Mouse (Mus musculus) embryonic facial prominence, embryonic 12.5 days (tissue): Measurements from ENCODE around the gene Myh10. TPM values are rescaled to one million over a fixed set of nuclear protein-coding genes. Genes with fewer than 3 reads are reported as not detected.

Source experiments
- ATAC-seq: fragments of 200-750 bp; cut with Nextera tagmentation; 2 replicates; pipeline ENCODE4 v1.8.0; 2017; ENCODE audit not compliant: insufficient number of reproducible peaks, insufficient read depth, low FRiP score, low TSS enrichment
- H3K27ac ChIP-seq: fragments of 300-500 bp; sonication (generic); 2 replicates; pipeline ENCODE4 v1.5.1; 2016; ENCODE audit warnings: mild to moderate bottlenecking
- H3K27me3 ChIP-seq: fragments of 300-500 bp; sonication (generic); 2 replicates; pipeline ENCODE4 v1.6.1; 2016; ENCODE audit warnings: mild to moderate bottlenecking, moderate library complexity
- H3K36me3 ChIP-seq: fragments of 300-500 bp; sonication (generic); 2 replicates; pipeline ENCODE4 v1.6.1; 2016; ENCODE audit warnings: mild to moderate bottlenecking
- H3K4me1 ChIP-seq: fragments of 300-500 bp; sonication (generic); 2 replicates; pipeline ENCODE4 v1.6.1; 2016
- H3K4me2 ChIP-seq: fragments of 300-500 bp; sonication (generic); replicated peaks from 2 replicates; pipeline ENCODE4 v1.6.1; 2016; ENCODE audit warnings: mild to moderate bottlenecking, moderate library complexity
- H3K4me3 ChIP-seq: fragments of 300-500 bp; sonication (generic); 2 replicates; pipeline ENCODE4 v1.5.1; 2016; ENCODE audit warnings: mild to moderate bottlenecking
- H3K9ac ChIP-seq: fragments of 300-500 bp; sonication (generic); 2 replicates; pipeline ENCODE4 v1.6.1; 2016; ENCODE audit warnings: mild to moderate bottlenecking, moderate library complexity
- H3K9me3 ChIP-seq: fragments of 300-500 bp; sonication (generic); 2 replicates; pipeline ENCODE4 v1.6.1; 2016; ENCODE audit warnings: mild to moderate bottlenecking, moderate library complexity
- WGBS: fragments of 180-500 bp; shearing (Covaris S2); methylation state at CpG from one replicate; pipeline ENCODE4 v1.1.7; 2016; 5-methylcytosine and 5-hydroxymethylcytosine counted together
- polyA plus RNA-seq: library from polyadenylated mRNA; unstranded; fragments of >200 nt; fragmentation: Nextera tagmentation; extraction: Ambion mirVana; gene quantifications from 2 replicates; pipeline ENCODE4 v1.2.1, GENCODE M21; 2016

Myh10 gene
- polyA plus RNA-seq, 1 experiment from 2014 or later, result 169 TPM

GRCm38 (mm10) chr11:68702370-68702769, 11.0 kb downstream of the Myh10 start:
- ATAC-seq, result no peak
- Histone ChIP-seq H3K36me3 (peaks cover 65% of the 10 kb centered on the region), H3K4me3 (no peak overlapping the region), H3K27me3 (no peaks in the 10 kb centered on the region), H3K4me2 (no peak overlapping the region), H3K27ac (no peak overlapping the region), H3K9me3 (0 out of 2 replicates have a peak, but pooled peaks cover 2% of the 10 kb centered on the region), H3K4me1 (peaks cover 10% of the 10 kb centered on the region; the same call in 1 of the 2 replicates), H3K9ac (no peak overlapping the region)
- 94% methylated on average over 6 of the region's 6 CpGs for WGBS

GRCm38 (mm10) chr11:68703360-68703759, 12.0 kb downstream of the Myh10 start:
- ATAC-seq, result no peak
- Histone ChIP-seq H3K4me3 (no peak overlapping the region), H3K9ac (no peak overlapping the region), H3K27me3 (no peaks in the 10 kb centered on the region), H3K9me3 (0 out of 2 replicates have a peak, but pooled peaks cover 2% of the 10 kb centered on the region), H3K4me2 (no peak overlapping the region), H3K27ac (no peak overlapping the region), H3K4me1 (0 out of 2 replicates have a peak, but pooled peaks cover 6% of the 10 kb centered on the region), H3K36me3 (peaks cover 68% of the 10 kb centered on the region)
- 88% methylated on average over 1 of the region's 1 CpGs for WGBS

DNA sequence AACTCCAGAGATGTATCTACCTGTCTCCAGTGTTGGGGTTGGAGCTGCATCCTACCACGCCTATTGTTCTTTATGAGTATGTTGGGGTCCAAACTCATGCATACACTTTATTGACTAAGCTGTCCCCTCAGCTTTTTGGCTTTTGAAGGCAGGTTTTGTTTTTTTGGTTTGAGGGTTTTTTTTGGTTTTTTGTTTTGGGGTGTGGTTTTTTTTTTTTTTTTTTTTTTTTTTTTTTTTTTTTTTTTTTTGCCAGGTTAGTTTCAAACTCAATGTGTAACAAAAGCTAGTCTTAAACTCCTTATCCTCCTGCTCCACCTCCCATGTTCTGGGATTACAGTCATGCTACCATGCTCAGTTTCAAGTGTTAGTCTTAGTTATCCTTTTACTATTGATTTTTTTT, 12.9 kb downstream of the Myh10 start:
- H3K9me3 ChIP-seq, result 0 out of 2 replicates have a peak, but pooled peaks cover 2% of the 10 kb centered on the region
- H3K4me2 ChIP-seq, result no peak overlapping the region
- no peak for ATAC-seq
- 97% methylated on average over 1 of the region's 1 CpGs for WGBS
- 0 out of 2 replicates have a peak, but pooled peaks cover 6% of the 10 kb centered on the region for H3K4me1 ChIP-seq
- no peak overlapping the region for H3K4me3 ChIP-seq
- no peak overlapping the region for H3K27ac ChIP-seq
- no peaks in the 10 kb centered on the region for H3K27me3 ChIP-seq
- H3K36me3 ChIP-seq, result peaks cover 63% of the 10 kb centered on the region
- no peak overlapping the region for H3K9ac ChIP-seq

- peaks cover 57% of the 10 kb centered on the region for H3K36me3 ChIP-seq
- H3K4me3 ChIP-seq, result no peak overlapping the region
These were observed 13.5 kb downstream of the Myh10 start for GRCm38 (mm10) chr11:68704847-68705246.

GRCm38 (mm10) chr11:68706524-68707429, 15.4 kb downstream of the Myh10 start:
- 75% methylated on average over 9 of the region's 9 CpGs for WGBS
- Histone ChIP-seq H3K27ac (no peak overlapping the region), H3K27me3 (no peaks in the 10 kb centered on the region), H3K4me2 (no peak overlapping the region), H3K9me3 (no peaks in the 10 kb centered on the region), H3K9ac (no peak overlapping the region), H3K4me1 (0 out of 2 replicates have a peak, but pooled peaks cover 6% of the 10 kb centered on the region), H3K36me3 (peaks cover 39% of the 10 kb centered on the region), H3K4me3 (no peak overlapping the region)
- no peak for ATAC-seq

More at GRCm38 (mm10) chr11:68704847-68705246, 13.5 kb downstream of the Myh10 start:
- 96% methylated on average over 2 of the region's 2 CpGs for WGBS
- Histone ChIP-seq H3K9me3 (0 out of 2 replicates have a peak, but pooled peaks cover 2% of the 10 kb centered on the region), H3K4me1 (0 out of 2 replicates have a peak, but pooled peaks cover 6% of the 10 kb centered on the region), H3K27me3 (no peaks in the 10 kb centered on the region), H3K27ac (no peak overlapping the region), H3K4me2 (no peak overlapping the region), H3K9ac (no peak overlapping the region)
- ATAC-seq, result no peak

DNA sequence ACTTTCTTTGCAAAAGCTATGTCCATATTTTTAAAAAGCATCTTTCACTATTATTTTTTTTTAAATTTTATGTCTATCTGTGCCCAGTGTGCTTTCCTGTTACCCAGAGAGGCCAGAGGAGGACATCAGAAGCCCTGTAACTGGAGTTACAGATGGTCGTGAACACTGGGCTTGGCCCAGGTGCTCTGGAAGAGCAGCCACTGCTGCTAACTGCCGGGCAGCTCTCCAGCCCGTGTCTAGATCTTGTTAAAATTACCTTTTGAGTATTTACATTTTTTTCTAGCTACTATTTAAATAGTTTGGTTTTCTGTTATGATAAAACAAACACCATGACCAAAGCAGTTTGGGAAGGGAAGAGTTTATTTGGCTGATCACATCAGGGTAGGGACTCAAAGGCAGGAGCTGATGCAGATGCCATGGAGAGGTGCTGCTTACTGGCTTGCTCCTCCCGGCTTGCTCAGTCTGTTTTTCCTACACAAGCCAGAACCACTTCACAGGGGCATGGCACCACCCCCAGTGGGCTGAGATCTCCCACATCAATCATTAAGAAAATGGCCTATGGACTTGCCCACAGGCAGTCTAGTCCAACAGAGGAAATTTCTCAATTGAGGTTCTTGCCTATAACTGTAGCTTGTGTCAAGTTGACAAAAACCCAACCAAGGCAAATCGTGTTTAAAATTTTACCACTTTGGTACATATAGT, 16.7 kb downstream of the Myh10 start:
- Histone ChIP-seq H3K9ac (no peak overlapping the region), H3K27ac (no peak overlapping the region), H3K27me3 (no peaks in the 10 kb centered on the region), H3K4me3 (no peak overlapping the region), H3K9me3 (no peaks in the 10 kb centered on the region), H3K4me2 (no peak overlapping the region), H3K36me3 (peaks cover 31% of the 10 kb centered on the region), H3K4me1 (0 out of 2 replicates have a peak, but pooled peaks cover 9% of the 10 kb centered on the region)
- ATAC-seq, result no peak
- 80% methylated on average over 5 of the region's 5 CpGs for WGBS

DNA sequence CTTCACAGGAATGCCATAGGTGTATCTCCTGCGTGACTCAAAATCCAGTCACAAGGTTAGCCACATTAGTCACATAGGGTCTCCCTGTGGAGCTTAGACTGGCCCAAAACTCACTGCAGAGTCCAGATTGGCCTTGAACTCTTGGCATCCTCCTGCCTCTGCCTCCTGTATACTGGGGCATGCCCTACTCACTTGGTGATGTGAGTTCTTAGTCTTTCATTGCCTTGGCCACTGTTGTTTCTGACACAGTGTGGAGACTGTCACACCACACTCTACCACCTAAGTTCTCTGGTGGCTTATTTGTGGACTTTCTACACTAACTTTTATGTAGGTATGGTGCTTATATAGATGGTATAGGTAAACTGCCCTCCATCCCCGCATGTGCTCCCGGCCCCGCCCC, 24.8 kb downstream of the Myh10 start:
- ATAC-seq, result 0 out of 2 replicates have a peak, but pooled peaks have one; percentile 41
- no peaks in the 10 kb centered on the region for H3K9me3 ChIP-seq
- H3K27me3 ChIP-seq, result no peaks in the 10 kb centered on the region
- H3K27ac ChIP-seq, result no peak overlapping the region
- H3K36me3 ChIP-seq, result peaks cover 32% of the 10 kb centered on the region
- no peak overlapping the region for H3K4me3 ChIP-seq
- 89% methylated on average over 4 of the region's 4 CpGs for WGBS
- no peak overlapping the region for H3K9ac ChIP-seq
- peaks cover 23% of the 10 kb centered on the region for H3K4me1 ChIP-seq
- H3K4me2 ChIP-seq, result no peak overlapping the region

DNA sequence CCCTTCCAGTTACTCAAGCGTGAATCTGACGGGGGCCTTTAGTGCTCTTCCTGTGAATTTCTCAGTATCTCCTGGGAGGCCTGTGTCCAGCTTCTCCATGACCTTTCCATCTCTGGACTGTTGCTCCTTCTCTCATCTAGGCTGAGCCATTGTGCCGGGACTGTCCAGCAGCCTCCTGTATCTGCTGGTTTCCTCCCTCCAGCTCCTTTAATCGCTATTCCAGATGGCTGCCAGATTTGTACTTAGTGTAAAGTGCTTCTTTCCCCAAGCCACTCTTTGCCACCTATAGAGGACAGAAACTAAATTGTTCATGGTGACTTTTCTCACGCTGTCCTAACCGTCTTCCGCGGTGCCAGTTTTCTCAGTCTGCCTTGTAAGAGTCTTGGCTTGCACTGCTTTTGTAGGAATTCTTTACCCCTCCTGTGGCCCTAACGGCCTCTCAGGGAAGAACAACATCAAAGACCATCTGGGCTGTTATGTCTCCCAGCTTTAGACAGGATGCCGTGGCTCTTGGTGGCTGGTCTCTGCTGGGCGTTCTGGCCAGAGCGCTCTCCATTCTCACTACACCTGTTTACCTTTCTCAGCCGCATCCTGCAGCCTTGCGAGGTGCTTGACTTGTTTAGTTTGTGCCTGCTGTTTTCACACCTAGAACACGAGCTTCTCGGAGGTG, 25.9 kb downstream of the Myh10 start:
- 62% methylated on average over 16 of the region's 16 CpGs for whole genome bisulfite sequencing
- ATAC-seq, result 0 out of 2 replicates have a peak, but pooled peaks have one; percentile 35
- Histone ChIP-seq H3K9me3 (no peaks in the 10 kb centered on the region), H3K36me3 (peaks cover 37% of the 10 kb centered on the region), H3K9ac (no peak overlapping the region), H3K27me3 (no peaks in the 10 kb centered on the region), H3K27ac (0 out of 2 replicates have a peak overlapping the region, but pooled peaks have one; percentile 46), H3K4me3 (no peak overlapping the region), H3K4me1 (peaks cover 22% of the 10 kb centered on the region), H3K4me2 (no peak overlapping the region)

DNA sequence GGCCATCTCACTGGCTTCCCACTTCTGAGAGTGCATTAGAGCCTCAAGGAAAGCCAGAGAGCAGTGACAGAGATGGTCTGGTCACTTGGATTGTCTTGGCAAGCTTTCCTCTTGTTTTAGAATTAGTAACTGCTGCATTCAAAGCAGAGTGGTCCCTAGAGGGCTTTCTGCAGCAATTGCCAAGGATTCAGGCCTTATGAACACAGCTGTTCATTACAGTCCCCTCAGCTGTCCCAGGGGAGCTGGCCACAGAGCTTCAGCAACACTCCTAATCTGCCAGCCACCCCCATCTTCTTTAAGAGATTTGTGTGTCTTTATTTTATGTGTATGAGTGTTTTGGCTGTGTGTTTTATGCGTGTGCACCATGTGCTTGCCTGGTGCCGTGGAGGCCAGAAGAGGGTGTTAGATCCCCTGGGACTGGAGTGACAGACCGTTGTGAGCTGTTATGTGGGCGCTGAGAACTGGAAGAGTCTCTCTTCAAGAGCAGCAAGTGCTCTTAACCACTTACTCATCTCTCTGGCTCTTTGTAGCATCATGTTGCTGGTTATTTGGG, 27.8 kb downstream of the Myh10 start:
- Histone ChIP-seq H3K4me1 (peaks cover 21% of the 10 kb centered on the region), H3K9ac (no peak overlapping the region), H3K27me3 (no peaks in the 10 kb centered on the region), H3K27ac (no peak overlapping the region), H3K9me3 (no peaks in the 10 kb centered on the region), H3K4me2 (no peak overlapping the region), H3K36me3 (peaks cover 38% of the 10 kb centered on the region), H3K4me3 (no peak overlapping the region)
- no peak for ATAC-seq
- WGBS, result 83% methylated on average over 4 of the region's 4 CpGs

DNA sequence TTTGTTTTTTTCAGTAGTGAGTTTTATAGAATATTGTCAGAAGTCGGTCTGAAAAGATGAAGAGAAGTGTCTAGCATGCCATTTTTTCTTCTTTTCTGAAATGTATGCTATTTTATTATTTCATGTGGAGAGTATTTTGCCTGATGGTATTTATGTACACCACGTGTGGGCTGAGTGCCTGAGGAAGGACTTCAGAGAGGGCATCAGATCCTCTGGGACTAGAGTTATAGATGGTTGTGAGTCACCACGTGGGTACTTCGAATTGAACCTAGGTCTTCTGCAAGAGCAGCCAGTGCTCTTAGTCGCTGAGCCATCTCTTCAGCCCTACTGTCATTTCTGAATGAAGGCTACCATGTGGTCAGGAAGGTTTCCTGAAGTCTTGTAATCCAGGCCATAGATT, 28.4 kb downstream of the Myh10 start:
- WGBS, result 77% methylated on average over 5 of the region's 5 CpGs
- Histone ChIP-seq H3K4me1 (peaks cover 21% of the 10 kb centered on the region), H3K36me3 (peaks cover 32% of the 10 kb centered on the region), H3K27ac (no peak overlapping the region), H3K9ac (no peak overlapping the region), H3K4me3 (no peak overlapping the region), H3K9me3 (no peaks in the 10 kb centered on the region), H3K27me3 (no peaks in the 10 kb centered on the region), H3K4me2 (no peak overlapping the region)
- no peak for ATAC-seq

DNA sequence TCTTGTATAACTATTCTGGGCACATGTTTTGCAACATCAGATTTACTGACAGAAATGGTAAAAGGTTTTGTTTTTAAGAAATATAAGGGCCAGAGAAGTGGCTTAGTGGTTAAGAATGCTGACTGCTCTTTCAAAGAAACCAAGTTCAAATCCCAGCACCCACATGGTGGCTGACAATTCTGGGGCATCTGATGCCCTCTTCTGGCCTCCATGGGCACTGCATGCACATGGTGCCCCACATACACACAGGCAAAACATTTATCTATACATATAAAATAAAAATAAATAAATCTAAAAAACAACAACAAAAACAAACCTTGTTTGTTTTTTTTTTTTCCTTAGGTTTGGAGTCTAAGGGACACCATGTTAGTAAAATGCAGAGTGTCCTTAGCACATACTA, 32.8 kb downstream of the Myh10 start:
- Histone ChIP-seq H3K4me3 (no peak overlapping the region), H3K27me3 (no peaks in the 10 kb centered on the region), H3K27ac (no peak overlapping the region), H3K9ac (no peak overlapping the region), H3K9me3 (no peaks in the 10 kb centered on the region), H3K4me2 (no peak overlapping the region), H3K4me1 (peaks cover under 1% of the 10 kb centered on the region; the same call in 1 of the 2 replicates), H3K36me3 (peaks cover 43% of the 10 kb centered on the region)
- no peak for ATAC-seq
